Mouse (Mus musculus) E14TG2a.4 (cell line): ENCODE data around the gene Plekhj1.

Experiments used
- CTCF ChIP-seq: conservative IDR thresholded peaks from 2 replicates; pipeline ENCODE4 v1.5.1; 2014; ENCODE audit warnings: low read length
- POU5F1 ChIP-seq: IDR thresholded peaks from 2 replicates; pipeline ENCODE4 v1.6.1; 2014; ENCODE audit warnings: low read length, borderline replicate concordance

DNA sequence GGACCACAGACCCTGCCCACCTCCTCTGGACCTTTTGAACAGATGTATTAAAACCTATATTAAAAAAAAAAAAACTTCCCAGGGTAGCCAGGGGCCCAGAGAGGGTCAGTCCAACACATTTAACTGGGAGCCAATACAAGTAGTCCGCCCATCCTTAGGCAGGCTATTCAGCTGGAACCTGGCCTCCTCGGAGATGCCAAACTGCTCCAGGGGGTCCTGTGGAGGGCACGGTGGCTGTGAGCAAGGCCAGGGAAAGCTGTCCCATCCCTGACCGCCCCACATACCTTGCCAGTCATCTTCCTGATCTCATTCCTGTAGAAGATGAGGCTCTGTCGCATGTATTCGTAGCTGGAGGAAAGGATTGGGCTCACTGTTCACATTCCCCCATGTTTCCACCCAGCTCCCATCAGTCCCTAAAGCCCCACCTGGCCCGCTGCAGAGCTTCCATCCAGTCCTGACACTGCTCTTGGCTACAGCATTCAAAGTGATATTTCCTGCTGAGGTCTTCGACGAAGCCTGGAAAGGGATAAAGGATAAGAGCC, 2.0 kb downstream of the Plekhj1 start:
- TF ChIP-seq CTCF = no peak
- no peak for TF ChIP-seq POU5F1
